Mouse (Mus musculus) liver, adult 2 months (tissue): ENCODE data around the gene Nsun7.

Source experiments
- CTCF ChIP-seq: fragments of 200-500 bp; IDR thresholded peaks from 2 replicates; pipeline ENCODE4 v1.5.1; 2011; ENCODE audit warnings: low read depth, low read length, control low read depth
- POLR2A ChIP-seq: fragments of 200-500 bp; IDR thresholded peaks from 2 replicates; pipeline ENCODE4 v1.6.1; 2011; ENCODE audit warnings: low read length, control low read depth; ENCODE audit not compliant: insufficient read depth; ENCODE audit errors: extremely low read depth

DNA sequence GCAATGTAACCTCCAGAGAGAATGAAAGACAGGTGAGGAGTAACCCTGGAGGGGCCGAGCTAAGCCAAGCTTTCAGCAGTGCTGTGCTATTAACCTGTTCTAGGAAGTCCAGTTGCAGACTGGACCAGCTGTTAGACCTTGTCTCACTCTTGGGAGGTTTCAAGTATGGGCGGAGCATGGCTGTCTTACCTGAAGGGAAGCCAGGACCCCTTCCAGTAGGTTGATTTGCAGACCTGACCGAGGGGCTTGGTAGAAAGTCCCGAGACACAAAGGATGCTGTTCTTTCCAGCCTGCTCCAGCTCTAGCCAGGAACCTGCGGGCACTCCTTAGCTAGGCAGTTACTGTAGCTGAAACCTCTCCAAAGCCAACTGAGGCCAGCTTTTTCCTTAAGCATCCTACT, 36.4 kb downstream of the Nsun7 start:
- TF ChIP-seq POLR2A (no peak), CTCF (no peak)
